Mouse (Mus musculus): ENCODE results near the gene Gm21954. TPM values are rescaled to one million over a fixed set of nuclear protein-coding genes. Genes with fewer than 3 reads are reported as not detected.
A peak's percentile ranks its signal among the peaks of the same experiment; 100 is the strongest.

Gene Gm21954
- not detected in 2 replicates for polyA plus RNA-seq (2015; fragmentation: Nextera tagmentation; extraction: Ambion mirVana)

DNA sequence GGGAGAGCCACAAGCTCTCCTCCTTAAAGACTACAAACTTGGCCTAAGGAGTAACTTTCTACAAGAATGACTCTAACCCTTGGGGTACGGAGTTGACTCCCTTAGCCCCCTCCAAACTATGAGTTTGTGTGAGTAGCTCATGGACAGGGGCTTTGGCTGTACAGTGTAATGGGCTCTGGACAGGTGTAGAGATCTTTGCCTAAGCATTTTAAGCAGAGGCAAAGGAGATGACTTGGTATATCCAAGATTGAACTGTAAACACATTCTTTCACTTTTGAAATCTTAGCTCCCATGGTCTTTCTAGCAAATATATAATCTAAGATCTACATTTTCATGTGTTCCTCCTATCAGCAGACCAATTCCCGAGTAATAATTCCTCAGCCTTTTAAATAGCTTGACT is at the start of gene Gm21954:
Gm21954 (minus strand) TSS at position 101 of the 400 bp plus-strand sequence.
- H3K4me3 ChIP-seq (replicated peaks; ENCODE audit: low read depth, low read length) = no peak within 1 kb of the TSS
- TF ChIP-seq CTCF (IDR thresholded peaks at IDR 0.05; ENCODE audit: low read depth) = no peak
- no peak within 1 kb of the TSS for H3K27ac ChIP-seq
- H3K27me3 ChIP-seq (ENCODE audit: insufficient read depth, low read length) = no peaks in the 10 kb centered on the region
- no peak within 1 kb of the TSS for H3K4me2 ChIP-seq (ENCODE audit: low read length)
- ATAC-seq (replicated peaks; ENCODE audit: low FRiP score, low read depth) (no peak), DNase-seq (ENCODE audit: low spot score) (no peak)
- H3K9me3 ChIP-seq (replicated peaks; ENCODE audit: low read length) = no peaks in the 10 kb centered on the region
- no peaks in the 10 kb centered on the region for H3K36me3 ChIP-seq (ENCODE audit: insufficient read depth, low read length)
- H3K9ac ChIP-seq (ENCODE audit: low read depth, low read length) = no peak within 1 kb of the TSS
- no peaks in the 10 kb centered on the region for H3K4me1 ChIP-seq (replicated peaks; ENCODE audit: insufficient read depth, low read length)
- WGBS = 81% methylated on average over 2 of the region's 2 CpGs

DNA sequence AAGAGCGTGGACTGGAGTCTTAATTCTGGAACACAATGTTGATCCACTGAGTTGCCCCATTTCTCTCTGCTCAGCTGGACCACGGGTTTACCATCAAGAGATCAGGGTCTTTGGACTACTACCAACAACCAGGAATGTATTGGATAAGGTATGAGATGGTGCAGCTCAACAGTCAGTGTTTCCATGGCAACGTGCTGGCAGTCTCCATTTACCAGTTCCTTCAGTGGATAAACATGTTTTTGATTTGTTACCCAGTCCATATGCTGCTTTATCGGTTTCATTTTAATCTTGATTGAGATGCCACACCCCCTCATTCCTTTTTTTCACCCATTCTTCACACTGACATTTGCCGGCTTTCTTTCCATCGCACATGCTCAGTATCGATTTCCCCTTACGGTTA is 49.8 kb upstream of the Gm21954 start:
- Histone ChIP-seq H3K4me1 (replicated peaks; ENCODE audit: insufficient read depth, low read length) (peaks cover 9% of the 10 kb centered on the region; the same call in 1 of the 2 replicates), H3K9me3 (replicated peaks; ENCODE audit: low read length) (no peaks in the 10 kb centered on the region), H3K27me3 (ENCODE audit: insufficient read depth, low read length) (no peaks in the 10 kb centered on the region), H3K36me3 (ENCODE audit: insufficient read depth, low read length) (no peaks in the 10 kb centered on the region), H3K4me3 (replicated peaks; ENCODE audit: low read depth, low read length) (no peak overlapping the region), H3K4me2 (ENCODE audit: low read length) (no peak overlapping the region), H3K27ac (no peak overlapping the region), H3K9ac (ENCODE audit: low read depth, low read length) (no peak overlapping the region)
- ATAC-seq (replicated peaks; ENCODE audit: low FRiP score, low read depth) = no peak
- 76% methylated on average over 8 of the region's 8 CpGs for WGBS
- DNase-seq (ENCODE audit: low spot score) = no peak
- TF ChIP-seq CTCF (IDR thresholded peaks at IDR 0.05; ENCODE audit: low read depth) = no peak

DNA sequence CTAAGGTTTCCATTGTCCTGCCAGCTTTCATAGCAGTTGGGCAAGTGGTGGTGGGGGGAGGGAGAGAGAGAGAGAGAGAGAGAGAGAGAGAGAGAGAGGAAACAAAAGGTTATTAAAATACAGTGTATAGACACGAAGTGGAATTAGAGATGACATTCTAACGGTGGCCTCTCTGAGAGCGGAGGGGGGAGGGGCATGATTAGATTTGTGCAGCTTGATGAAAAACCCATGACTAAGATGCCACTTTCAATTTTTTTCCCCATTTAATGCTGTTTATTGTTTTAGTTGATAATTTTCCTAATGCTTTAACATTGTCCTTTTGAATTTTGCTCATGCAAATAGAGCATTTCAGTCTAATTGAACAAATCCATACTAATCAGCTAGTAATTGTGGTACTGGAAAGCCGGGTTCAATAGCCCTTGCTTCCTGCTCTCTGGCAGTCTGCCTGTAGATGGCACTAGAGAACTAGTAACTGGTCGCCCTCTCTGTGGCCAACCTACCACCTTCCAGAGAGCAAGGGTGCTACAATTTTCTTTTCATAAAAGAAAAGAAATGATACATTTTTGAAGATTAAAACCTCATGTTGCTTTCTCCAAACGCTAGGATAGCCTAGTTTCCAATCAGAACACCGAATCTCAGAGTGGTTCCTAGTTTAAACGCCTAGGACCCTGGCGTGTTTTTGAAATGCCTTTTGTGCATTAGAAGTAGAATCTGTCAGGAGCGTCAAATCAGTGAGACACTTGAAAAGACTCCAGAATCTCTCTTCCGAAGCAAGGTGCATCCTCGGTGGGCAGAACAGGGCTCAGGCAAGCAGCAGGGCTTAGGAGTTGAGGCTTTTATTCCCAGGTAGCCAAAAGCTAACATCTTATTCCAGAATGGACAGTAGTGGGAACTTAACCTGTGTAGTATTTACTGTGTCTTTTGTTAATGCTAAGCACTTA is 48.5 kb upstream of the Gm21954 start:
- no peaks in the 10 kb centered on the region for H3K27me3 ChIP-seq (ENCODE audit: insufficient read depth, low read length)
- peak; percentile 86 for TF ChIP-seq CTCF (IDR thresholded peaks at IDR 0.05; ENCODE audit: low read depth)
- H3K4me3 ChIP-seq (replicated peaks; ENCODE audit: low read depth, low read length) = no peak overlapping the region
- H3K4me2 ChIP-seq (ENCODE audit: low read length) = no peak overlapping the region
- no peak overlapping the region for H3K9ac ChIP-seq (ENCODE audit: low read depth, low read length)
- no peaks in the 10 kb centered on the region for H3K36me3 ChIP-seq (ENCODE audit: insufficient read depth, low read length)
- no peak overlapping the region for H3K27ac ChIP-seq
- H3K9me3 ChIP-seq (replicated peaks; ENCODE audit: low read length) = no peaks in the 10 kb centered on the region
- DNase-seq (ENCODE audit: low spot score) = peak; percentile 85
- 31% methylated on average over 12 of the region's 12 CpGs for WGBS
- ATAC-seq (replicated peaks; ENCODE audit: low FRiP score, low read depth) = no peak
- peaks cover 9% of the 10 kb centered on the region; the same call in 1 of the 2 replicates for H3K4me1 ChIP-seq (replicated peaks; ENCODE audit: insufficient read depth, low read length)

DNA sequence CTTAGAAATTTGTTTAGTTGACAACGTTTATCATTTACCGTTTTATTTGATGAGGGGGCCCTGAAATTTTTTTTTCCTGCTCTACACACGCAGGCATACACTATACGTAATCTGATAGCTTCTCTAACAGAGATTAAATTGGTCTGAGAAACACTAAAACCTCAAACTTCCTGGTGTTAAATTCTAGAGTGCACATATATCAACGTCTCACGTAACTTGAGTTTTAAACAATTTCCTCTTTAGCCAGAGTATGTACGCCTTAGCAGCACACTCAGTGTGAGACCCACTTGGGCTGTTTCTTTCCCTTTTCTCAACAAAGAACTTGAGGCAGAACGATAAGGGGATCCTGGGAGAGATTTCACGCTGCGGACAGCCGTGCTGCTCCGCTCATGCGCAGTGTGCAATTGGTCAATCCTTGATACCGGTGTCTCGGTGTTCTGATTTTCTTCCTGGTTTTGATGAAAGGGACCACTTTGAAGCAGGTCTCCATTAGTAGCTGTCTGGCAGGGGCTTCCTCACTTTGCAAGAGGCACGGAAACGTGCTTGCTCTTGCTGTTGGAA is 45.5 kb upstream of the Gm21954 start:
- H3K4me2 ChIP-seq (ENCODE audit: low read length) = peak overlapping the region; percentile 51
- H3K9me3 ChIP-seq (replicated peaks; ENCODE audit: low read length) = no peaks in the 10 kb centered on the region
- no peak overlapping the region for H3K27ac ChIP-seq
- H3K9ac ChIP-seq (ENCODE audit: low read depth, low read length) = no peak overlapping the region
- TF ChIP-seq CTCF (IDR thresholded peaks at IDR 0.05; ENCODE audit: low read depth) = no peak
- DNase-seq (ENCODE audit: low spot score) (no peak), ATAC-seq (replicated peaks; ENCODE audit: low FRiP score, low read depth) (no peak)
- H3K4me3 ChIP-seq (replicated peaks; ENCODE audit: low read depth, low read length) = peak overlapping the region; percentile 21; the same call in 1 of the 2 replicates
- H3K4me1 ChIP-seq (replicated peaks; ENCODE audit: insufficient read depth, low read length) = no peaks in the 10 kb centered on the region
- H3K27me3 ChIP-seq (ENCODE audit: insufficient read depth, low read length) = no peaks in the 10 kb centered on the region
- no peaks in the 10 kb centered on the region for H3K36me3 ChIP-seq (ENCODE audit: insufficient read depth, low read length)
- WGBS = 28% methylated on average over 17 of the region's 17 CpGs

DNA sequence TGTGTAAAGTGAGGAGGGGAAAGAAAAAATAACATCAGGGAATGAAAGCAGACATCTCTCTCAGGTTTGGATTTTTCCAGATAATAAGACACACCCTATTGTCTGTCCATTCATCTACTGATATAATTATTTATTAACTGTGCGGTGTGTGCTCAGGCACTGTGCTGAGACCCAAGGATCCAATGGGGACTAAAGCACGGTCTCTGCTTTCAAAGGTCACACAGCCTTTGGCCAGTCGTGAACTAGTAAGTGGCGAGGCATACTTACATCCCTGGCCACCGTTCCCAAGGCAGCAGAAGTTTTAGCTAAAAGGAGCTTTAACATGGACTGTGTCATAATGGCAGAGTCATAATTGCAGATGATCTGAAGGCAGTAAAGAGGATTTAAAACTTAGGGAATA is 44.0 kb upstream of the Gm21954 start:
- Histone ChIP-seq H3K4me1 (replicated peaks; ENCODE audit: insufficient read depth, low read length) (no peaks in the 10 kb centered on the region), H3K4me2 (ENCODE audit: low read length) (no peak overlapping the region), H3K9me3 (replicated peaks; ENCODE audit: low read length) (no peaks in the 10 kb centered on the region), H3K36me3 (ENCODE audit: insufficient read depth, low read length) (no peaks in the 10 kb centered on the region), H3K27ac (no peak overlapping the region), H3K27me3 (ENCODE audit: insufficient read depth, low read length) (no peaks in the 10 kb centered on the region), H3K4me3 (replicated peaks; ENCODE audit: low read depth, low read length) (no peak overlapping the region), H3K9ac (ENCODE audit: low read depth, low read length) (no peak overlapping the region)
- no peak for TF ChIP-seq CTCF (IDR thresholded peaks at IDR 0.05; ENCODE audit: low read depth)
- no peak for DNase-seq (ENCODE audit: low spot score)
- 46% methylated on average over 5 of the region's 5 CpGs for WGBS
- ATAC-seq (replicated peaks; ENCODE audit: low FRiP score, low read depth) = peak; percentile 40; the same call in 1 of the 2 replicates

DNA sequence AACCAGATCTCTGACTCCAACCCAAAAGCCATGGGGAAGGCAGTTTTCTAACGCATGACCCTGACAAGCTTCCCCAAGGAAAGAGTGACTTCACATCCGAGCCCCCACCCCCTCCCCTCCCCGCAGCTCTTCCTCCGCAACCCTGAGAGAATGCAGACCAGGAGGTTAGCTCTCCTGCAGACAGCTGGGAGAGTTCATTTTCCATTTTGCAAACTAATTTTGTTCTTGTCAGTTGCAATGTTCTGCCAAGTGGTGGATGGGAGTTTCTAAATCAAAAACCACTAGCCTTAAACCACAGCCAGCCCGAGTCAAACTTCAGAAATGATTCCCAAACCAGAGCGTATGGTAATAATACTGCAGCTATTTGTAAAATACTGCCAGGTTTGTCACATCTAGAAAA is 39.6 kb upstream of the Gm21954 start:
- Histone ChIP-seq H3K4me2 (ENCODE audit: low read length) (no peak overlapping the region), H3K9ac (ENCODE audit: low read depth, low read length) (no peak overlapping the region), H3K27me3 (ENCODE audit: insufficient read depth, low read length) (no peaks in the 10 kb centered on the region), H3K4me3 (replicated peaks; ENCODE audit: low read depth, low read length) (no peak overlapping the region), H3K9me3 (replicated peaks; ENCODE audit: low read length) (no peaks in the 10 kb centered on the region), H3K4me1 (replicated peaks; ENCODE audit: insufficient read depth, low read length) (no peaks in the 10 kb centered on the region), H3K36me3 (ENCODE audit: insufficient read depth, low read length) (no peaks in the 10 kb centered on the region), H3K27ac (no peak overlapping the region)
- ATAC-seq (replicated peaks; ENCODE audit: low FRiP score, low read depth) (no peak), DNase-seq (ENCODE audit: low spot score) (peak; percentile 56)
- no peak for TF ChIP-seq CTCF (IDR thresholded peaks at IDR 0.05; ENCODE audit: low read depth)
- 49% methylated on average over 6 of the region's 6 CpGs for WGBS
